Mouse (Mus musculus) c-Kit-positive CD71-positive TER-119-negative erythroid progenitor cells, embryonic 14.5 days (primary cell): ENCODE data around the gene Uaca.

ENCODE experiments used
- DNase-seq: peaks from one replicate; pipeline ENCODE4 v3.0.0-alpha.2; 2013; ENCODE audit warnings: low read depth

Gene Uaca

GRCm38 (mm10) chr9:60886431-60887371 lies 92.4 kb downstream of the Uaca start:
- no peak for DNase-seq

GRCm38 (mm10) chr9:60887389-60887811 lies 93.1 kb downstream of the Uaca start:
- no peak for DNase-seq

- no peak for DNase-seq
Observed at GRCm38 (mm10) chr9:60893511-60893910, 99.2 kb downstream of the Uaca start.

GRCm38 (mm10) chr9:60895486-60896110 lies 101.3 kb downstream of the Uaca start:
- no peak for DNase-seq

- DNase-seq = no peak
Observed at GRCm38 (mm10) chr9:60898291-60899020, 104.1 kb downstream of the Uaca start.

GRCm38 (mm10) chr9:60899201-60899600 lies 104.9 kb downstream of the Uaca start:
- no peak for DNase-seq

GRCm38 (mm10) chr9:60899797-60900459 lies 105.6 kb downstream of the Uaca start:
- no peak for DNase-seq

- no peak for DNase-seq
Observed at GRCm38 (mm10) chr9:60912266-60912665, 117.9 kb downstream of the Uaca start.

GRCm38 (mm10) chr9:60913626-60914025 lies 119.3 kb downstream of the Uaca start:
- DNase-seq = no peak

- DNase-seq = no peak
Observed at GRCm38 (mm10) chr9:60919936-60920672, 125.8 kb downstream of the Uaca start.

GRCm38 (mm10) chr9:60920673-60921062 lies 126.3 kb downstream of the Uaca start:
- DNase-seq = no peak

- DNase-seq = no peak
Observed at GRCm38 (mm10) chr9:60921287-60921686, 126.9 kb downstream of the Uaca start.

- DNase-seq = no peak
Observed at GRCm38 (mm10) chr9:60921831-60922230, 127.5 kb downstream of the Uaca start.

GRCm38 (mm10) chr9:60926301-60926700 lies 132.0 kb downstream of the Uaca start:
- DNase-seq = no peak

GRCm38 (mm10) chr9:60929290-60929983 lies 135.1 kb downstream of the Uaca start:
- no peak for DNase-seq
